Mouse (Mus musculus) megakaryocyte, embryonic 14.5 days (primary cell): ENCODE results near the gene Zbed5.

Experiments used
- FLI1 ChIP-seq: IDR thresholded peaks from 2 replicates; pipeline ENCODE4 v1.6.1; 2012; ENCODE audit warnings: low read length, inconsistent platforms, mixed read lengths
- GATA1 ChIP-seq: IDR thresholded peaks from 3 replicates; pipeline ENCODE4 v1.6.1; 2012; ENCODE audit warnings: mixed read lengths, low read length, inconsistent platforms, borderline replicate concordance

DNA sequence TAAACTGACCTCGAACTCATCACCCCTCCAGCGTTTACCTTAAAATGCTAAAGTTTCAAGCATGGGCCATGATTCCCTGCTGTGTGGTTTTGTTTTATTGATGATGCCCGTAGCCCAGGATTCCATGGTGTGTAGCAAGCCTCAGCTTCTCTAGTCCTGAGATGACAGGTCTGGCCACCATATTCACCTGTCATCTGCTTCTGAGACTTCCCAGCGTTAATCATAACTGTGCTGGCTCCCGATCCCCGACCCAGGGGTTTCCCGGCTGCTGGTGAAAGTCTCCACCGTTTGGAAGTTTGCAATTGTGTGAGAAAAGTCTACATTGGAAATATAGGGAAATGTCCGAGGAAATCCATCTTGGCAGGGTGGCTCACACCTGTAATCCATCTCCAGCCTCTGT lies 13.6 kb downstream of the Zbed5 start:
- TF ChIP-seq GATA1 (no peak), FLI1 (no peak)
